Mouse (Mus musculus) stomach, embryonic 14.5 days (tissue): ENCODE measurements around the gene Faf1. TPM values are rescaled to one million over a fixed set of nuclear protein-coding genes. Genes with fewer than 3 reads are reported as not detected.
A peak's percentile ranks its signal among the peaks of the same experiment; 100 is the strongest.

Source experiments
- ATAC-seq: fragments of 200-750 bp; cut with Nextera tagmentation; 2 replicates; pipeline ENCODE4 v1.8.0; 2017; ENCODE audit warnings: low read depth, moderate TSS enrichment; ENCODE audit not compliant: insufficient number of reproducible peaks, insufficient read depth, low FRiP score
- H3K27ac ChIP-seq: fragments of 300-500 bp; sonication (generic); 2 replicates; pipeline ENCODE4 v1.5.1; 2014; ENCODE audit warnings: mild to moderate bottlenecking, low read length, moderate library complexity, mixed read lengths
- H3K27me3 ChIP-seq: fragments of 300-500 bp; sonication (generic); 2 replicates; pipeline ENCODE4 v1.6.1; 2014; ENCODE audit warnings: low read length, control low read depth, mixed read lengths; ENCODE audit not compliant: control insufficient read depth, insufficient read depth
- H3K36me3 ChIP-seq: fragments of 300-500 bp; sonication (generic); 2 replicates; pipeline ENCODE4 v1.6.1; 2014; ENCODE audit warnings: mild to moderate bottlenecking, control low read depth, low read length, moderate library complexity, mixed read lengths; ENCODE audit not compliant: control insufficient read depth, insufficient read depth
- H3K4me1 ChIP-seq: fragments of 300-500 bp; sonication (generic); 2 replicates; pipeline ENCODE4 v1.6.1; 2014; ENCODE audit warnings: low read length, control low read depth, mixed read lengths; ENCODE audit not compliant: control insufficient read depth, insufficient read depth
- H3K4me2 ChIP-seq: fragments of 300-500 bp; sonication (generic); replicated peaks from 2 replicates; pipeline ENCODE4 v1.6.1; 2014; ENCODE audit warnings: low read depth, low read length, control low read depth
- H3K4me3 ChIP-seq: fragments of 300-500 bp; sonication (generic); 2 replicates; pipeline ENCODE4 v1.5.1; 2014; ENCODE audit warnings: low read depth, low read length, control low read depth
- H3K9ac ChIP-seq: fragments of 300-500 bp; sonication (generic); replicated peaks from 2 replicates; pipeline ENCODE4 v1.6.1; 2014; ENCODE audit warnings: low read depth, mild to moderate bottlenecking, control low read depth, low read length, moderate library complexity, mixed read lengths
- H3K9me3 ChIP-seq: fragments of 300-500 bp; sonication (generic); 2 replicates; pipeline ENCODE4 v1.6.1; 2016; ENCODE audit warnings: low read depth, low read length, control low read depth; ENCODE audit not compliant: control insufficient read depth
- WGBS: fragments of 180-500 bp; shearing (Covaris S2); extraction: QIAGEN DNeasy Blood & Tissue Kit; methylation state at CpG from one replicate; pipeline ENCODE4 v1.1.7; 2014; 5-methylcytosine and 5-hydroxymethylcytosine counted together
- polyA plus RNA-seq: library from polyadenylated mRNA; unstranded; fragments of >200 nt; fragmentation: Nextera tagmentation; extraction: Ambion mirVana; gene quantifications from 2 replicates; pipeline ENCODE4 v1.2.1, GENCODE M21; 2014

Faf1 gene
- polyA plus RNA-seq, 1 experiment from 2014 or later, result 29.0 TPM

- H3K9me3 ChIP-seq, result no peaks in the 10 kb centered on the region
- H3K9ac ChIP-seq, result no peak overlapping the region
- peak; percentile 56; the same call in 1 of the 2 replicates for ATAC-seq
- no peak overlapping the region for H3K27ac ChIP-seq
- H3K4me1 ChIP-seq, result no peaks in the 10 kb centered on the region
- H3K4me2 ChIP-seq, result no peak overlapping the region
- no peaks in the 10 kb centered on the region for H3K27me3 ChIP-seq
- 71% methylated on average over 1 of the region's 1 CpGs for WGBS
- no peak overlapping the region for H3K4me3 ChIP-seq
- no peaks in the 10 kb centered on the region for H3K36me3 ChIP-seq
These were observed 139.2 kb downstream of the Faf1 start for GRCm38 (mm10) chr4:109815592-109815991.

- Histone ChIP-seq H3K4me3 (no peak overlapping the region), H3K9ac (no peak overlapping the region), H3K27me3 (no peaks in the 10 kb centered on the region), H3K27ac (no peak overlapping the region), H3K36me3 (no peaks in the 10 kb centered on the region), H3K4me1 (no peaks in the 10 kb centered on the region), H3K9me3 (no peaks in the 10 kb centered on the region), H3K4me2 (no peak overlapping the region)
- no peak for ATAC-seq
These were observed 143.1 kb downstream of the Faf1 start for GRCm38 (mm10) chr4:109819455-109819854.

- H3K27ac ChIP-seq, result no peak overlapping the region
- no peaks in the 10 kb centered on the region for H3K36me3 ChIP-seq
- no peak overlapping the region for H3K4me2 ChIP-seq
- no peak for ATAC-seq
- H3K4me1 ChIP-seq, result no peaks in the 10 kb centered on the region
- 91% methylated on average over 3 of the region's 3 CpGs for whole genome bisulfite sequencing
- no peak overlapping the region for H3K9ac ChIP-seq
- H3K9me3 ChIP-seq, result no peaks in the 10 kb centered on the region
- no peaks in the 10 kb centered on the region for H3K27me3 ChIP-seq
- no peak overlapping the region for H3K4me3 ChIP-seq
These were observed 153.4 kb downstream of the Faf1 start for GRCm38 (mm10) chr4:109829800-109830199.

GRCm38 (mm10) chr4:109857851-109858250 lies 181.5 kb downstream of the Faf1 start:
- H3K36me3 ChIP-seq, result no peaks in the 10 kb centered on the region
- no peaks in the 10 kb centered on the region for H3K9me3 ChIP-seq
- no peak for ATAC-seq
- H3K9ac ChIP-seq, result no peak overlapping the region
- peaks cover 11% of the 10 kb centered on the region; the same call in 1 of the 2 replicates for H3K4me1 ChIP-seq
- H3K27ac ChIP-seq, result no peak overlapping the region
- H3K4me3 ChIP-seq, result no peak overlapping the region
- no peaks in the 10 kb centered on the region for H3K27me3 ChIP-seq
- WGBS, result 86% methylated on average over 3 of the region's 3 CpGs
- H3K4me2 ChIP-seq, result no peak overlapping the region

- WGBS, result 27% methylated on average over 8 of the region's 8 CpGs
- Histone ChIP-seq H3K9me3 (no peaks in the 10 kb centered on the region), H3K4me2 (no peak overlapping the region), H3K4me3 (no peak overlapping the region), H3K27ac (no peak overlapping the region), H3K4me1 (peaks cover 11% of the 10 kb centered on the region; the same call in 1 of the 2 replicates), H3K9ac (no peak overlapping the region), H3K27me3 (no peaks in the 10 kb centered on the region), H3K36me3 (no peaks in the 10 kb centered on the region)
- no peak for ATAC-seq
These were observed 182.4 kb downstream of the Faf1 start for GRCm38 (mm10) chr4:109858571-109859392.

GRCm38 (mm10) chr4:109859401-109859800 lies 183.0 kb downstream of the Faf1 start:
- no peak for ATAC-seq
- WGBS, result 52% methylated on average over 7 of the region's 7 CpGs
- Histone ChIP-seq H3K9me3 (no peaks in the 10 kb centered on the region), H3K9ac (no peak overlapping the region), H3K36me3 (no peaks in the 10 kb centered on the region), H3K4me1 (peaks cover 11% of the 10 kb centered on the region; the same call in 1 of the 2 replicates), H3K27me3 (no peaks in the 10 kb centered on the region), H3K27ac (no peak overlapping the region), H3K4me2 (no peak overlapping the region), H3K4me3 (no peak overlapping the region)

GRCm38 (mm10) chr4:109860256-109860655 lies 183.9 kb downstream of the Faf1 start:
- WGBS, result 68% methylated on average over 2 of the region's 2 CpGs
- H3K9ac ChIP-seq, result no peak overlapping the region
- H3K36me3 ChIP-seq, result no peaks in the 10 kb centered on the region

GRCm38 (mm10) chr4:109862271-109862670 lies 185.9 kb downstream of the Faf1 start:
- Histone ChIP-seq H3K9ac (no peak overlapping the region), H3K36me3 (no peaks in the 10 kb centered on the region), H3K4me1 (peaks cover 11% of the 10 kb centered on the region; the same call in 1 of the 2 replicates), H3K27ac (no peak overlapping the region), H3K9me3 (no peaks in the 10 kb centered on the region), H3K4me3 (no peak overlapping the region), H3K27me3 (no peaks in the 10 kb centered on the region), H3K4me2 (no peak overlapping the region)
- WGBS, result 94% methylated on average over 4 of the region's 4 CpGs
- no peak for ATAC-seq

More at GRCm38 (mm10) chr4:109860256-109860655, 183.9 kb downstream of the Faf1 start:
- no peak for ATAC-seq
- no peaks in the 10 kb centered on the region for H3K9me3 ChIP-seq
- no peak overlapping the region for H3K27ac ChIP-seq
- no peak overlapping the region for H3K4me2 ChIP-seq
- no peak overlapping the region for H3K4me3 ChIP-seq
- peaks cover 11% of the 10 kb centered on the region; the same call in 1 of the 2 replicates for H3K4me1 ChIP-seq
- H3K27me3 ChIP-seq, result no peaks in the 10 kb centered on the region
